Mouse (Mus musculus) forebrain, embryonic 10.5 days (tissue): Measurements from ENCODE around the gene Irf2. TPM values are rescaled to one million over a fixed set of nuclear protein-coding genes. Genes with fewer than 3 reads are reported as not detected.
"Not testable (repeated sequence)": the region's sequence is repeated elsewhere in the genome, so short reads cannot be mapped to it uniquely, and the experiment has no call there.

Experiments used
- DNase-seq: peaks from one replicate; pipeline ENCODE4 v3.0.0-alpha.2; 2017; ENCODE audit warnings: low spot score; ENCODE audit errors: extremely low spot score
- H3K27ac ChIP-seq: fragments of 300-500 bp; sonication (generic); 2 replicates; pipeline ENCODE4 v1.5.1; 2016; ENCODE audit warnings: mild to moderate bottlenecking
- H3K27me3 ChIP-seq: fragments of 300-500 bp; sonication (generic); 2 replicates; pipeline ENCODE4 v1.6.1; 2016; ENCODE audit warnings: mild to moderate bottlenecking; ENCODE audit not compliant: poor library complexity, severe bottlenecking
- H3K36me3 ChIP-seq: fragments of 300-500 bp; sonication (generic); replicated peaks from 2 replicates; pipeline ENCODE4 v1.6.1; 2016; ENCODE audit warnings: mild to moderate bottlenecking, moderate library complexity
- H3K4me1 ChIP-seq: fragments of 300-500 bp; sonication (generic); 2 replicates; pipeline ENCODE4 v1.6.1; 2016
- H3K4me3 ChIP-seq: fragments of 300-500 bp; sonication (generic); 2 replicates; pipeline ENCODE4 v1.5.1; 2016; ENCODE audit warnings: mild to moderate bottlenecking, moderate library complexity
- H3K9me3 ChIP-seq: fragments of 300-500 bp; sonication (generic); 2 replicates; pipeline ENCODE4 v1.6.1; 2016; ENCODE audit warnings: mild to moderate bottlenecking, moderate library complexity
- WGBS: fragments of 180-500 bp; shearing (Covaris S2); methylation state at CpG from one replicate; pipeline ENCODE4 v1.1.7; 2016; 5-methylcytosine and 5-hydroxymethylcytosine counted together
- polyA plus RNA-seq: library from polyadenylated mRNA; unstranded; fragments of >200 nt; fragmentation: Nextera tagmentation; extraction: Ambion mirVana; gene quantifications from 2 replicates; pipeline ENCODE4 v1.2.1, GENCODE M21; 2016

Gene Irf2
- polyA plus RNA-seq, 1 experiment from 2014 or later: 7.8 TPM

- H3K4me3 ChIP-seq: no peak overlapping the region
- 94% methylated on average over 11 of the region's 11 CpGs for WGBS
- H3K36me3 ChIP-seq: no peaks in the 10 kb centered on the region
- H3K4me1 ChIP-seq: peaks cover 17% of the 10 kb centered on the region
- no peaks in the 10 kb centered on the region for H3K9me3 ChIP-seq
- no peak overlapping the region for H3K27ac ChIP-seq
- DNase-seq: no peak
- no peaks in the 10 kb centered on the region for H3K27me3 ChIP-seq
Measured at GRCm38 (mm10) chr8:46713178-46713577, 26.4 kb upstream of the Irf2 start.

- no peaks in the 10 kb centered on the region for H3K9me3 ChIP-seq
- H3K36me3 ChIP-seq: no peaks in the 10 kb centered on the region
- H3K4me1 ChIP-seq: peaks cover 17% of the 10 kb centered on the region
- no peaks in the 10 kb centered on the region for H3K27me3 ChIP-seq
- no peak overlapping the region for H3K4me3 ChIP-seq
- WGBS: 68% methylated on average over 6 of the region's 6 CpGs
- no peak for DNase-seq
- H3K27ac ChIP-seq: no peak overlapping the region
Measured at GRCm38 (mm10) chr8:46713844-46714243, 25.7 kb upstream of the Irf2 start.

GRCm38 (mm10) chr8:46714400-46714799 is 25.1 kb upstream of the Irf2 start:
- H3K4me1 ChIP-seq: peaks cover 17% of the 10 kb centered on the region
- H3K4me3 ChIP-seq: no peak overlapping the region
- no peaks in the 10 kb centered on the region for H3K36me3 ChIP-seq
- H3K9me3 ChIP-seq: no peaks in the 10 kb centered on the region
- 78% methylated on average over 3 of the region's 3 CpGs for WGBS
- H3K27ac ChIP-seq: no peak overlapping the region
- H3K27me3 ChIP-seq: no peaks in the 10 kb centered on the region
- no peak for DNase-seq

GRCm38 (mm10) chr8:46716477-46716876 is 23.1 kb upstream of the Irf2 start:
- Histone ChIP-seq H3K9me3 (no peaks in the 10 kb centered on the region), H3K27me3 (no peaks in the 10 kb centered on the region), H3K27ac (no peak overlapping the region), H3K4me3 (no peak overlapping the region), H3K36me3 (no peaks in the 10 kb centered on the region), H3K4me1 (peaks cover 17% of the 10 kb centered on the region)
- 53% methylated on average over 11 of the region's 11 CpGs for WGBS
- DNase-seq: no peak

GRCm38 (mm10) chr8:46717170-46717569 is 22.4 kb upstream of the Irf2 start:
- WGBS: 66% methylated on average over 6 of the region's 6 CpGs
- Histone ChIP-seq H3K27ac (no peak overlapping the region), H3K36me3 (no peaks in the 10 kb centered on the region), H3K9me3 (no peaks in the 10 kb centered on the region), H3K4me1 (peaks cover 17% of the 10 kb centered on the region), H3K4me3 (no peak overlapping the region), H3K27me3 (no peaks in the 10 kb centered on the region)
- no peak for DNase-seq

- 92% methylated on average over 8 of the region's 8 CpGs for WGBS
- DNase-seq: no peak
- H3K9me3 ChIP-seq: no peaks in the 10 kb centered on the region
- H3K27me3 ChIP-seq: no peaks in the 10 kb centered on the region
- no peak overlapping the region for H3K27ac ChIP-seq
- peaks cover 17% of the 10 kb centered on the region for H3K4me1 ChIP-seq
- no peaks in the 10 kb centered on the region for H3K36me3 ChIP-seq
- no peak overlapping the region for H3K4me3 ChIP-seq
Measured at GRCm38 (mm10) chr8:46718301-46718700, 21.2 kb upstream of the Irf2 start.

- 87% methylated on average over 5 of the region's 5 CpGs for WGBS
- no peak for DNase-seq
- Histone ChIP-seq H3K9me3 (no peaks in the 10 kb centered on the region), H3K27me3 (no peaks in the 10 kb centered on the region), H3K27ac (no peak overlapping the region), H3K4me3 (no peak overlapping the region), H3K4me1 (peaks cover 17% of the 10 kb centered on the region), H3K36me3 (no peaks in the 10 kb centered on the region)
Measured at GRCm38 (mm10) chr8:46718747-46719146, 20.8 kb upstream of the Irf2 start.

GRCm38 (mm10) chr8:46720656-46721055 is 18.9 kb upstream of the Irf2 start:
- Histone ChIP-seq H3K9me3 (no peaks in the 10 kb centered on the region), H3K36me3 (no peaks in the 10 kb centered on the region), H3K27me3 (no peaks in the 10 kb centered on the region), H3K4me1 (peaks cover 17% of the 10 kb centered on the region), H3K27ac (no peak overlapping the region), H3K4me3 (no peak overlapping the region)
- DNase-seq: no peak
- WGBS: 70% methylated on average over 4 of the region's 4 CpGs

- H3K9me3 ChIP-seq: no peaks in the 10 kb centered on the region
- H3K27ac ChIP-seq: no peak overlapping the region
- no peaks in the 10 kb centered on the region for H3K27me3 ChIP-seq
- no peak for DNase-seq
- WGBS: 92% methylated on average over 11 of the region's 11 CpGs
- H3K4me3 ChIP-seq: no peak overlapping the region
- no peaks in the 10 kb centered on the region for H3K36me3 ChIP-seq
- peaks cover 12% of the 10 kb centered on the region for H3K4me1 ChIP-seq
Measured at GRCm38 (mm10) chr8:46721065-46721845, 18.3 kb upstream of the Irf2 start.

GRCm38 (mm10) chr8:46722536-46722935 is 17.0 kb upstream of the Irf2 start:
- WGBS: 56% methylated on average over 2 of the region's 2 CpGs
- no peaks in the 10 kb centered on the region for H3K4me1 ChIP-seq
- H3K4me3 ChIP-seq: no peak overlapping the region
- H3K36me3 ChIP-seq: no peaks in the 10 kb centered on the region
- DNase-seq: no peak
- no peak overlapping the region for H3K27ac ChIP-seq
- no peaks in the 10 kb centered on the region for H3K27me3 ChIP-seq
- no peaks in the 10 kb centered on the region for H3K9me3 ChIP-seq

- 94% methylated on average over 2 of the region's 2 CpGs for WGBS
- DNase-seq: no peak
- Histone ChIP-seq H3K27me3 (no peaks in the 10 kb centered on the region), H3K36me3 (no peaks in the 10 kb centered on the region), H3K27ac (no peak overlapping the region), H3K9me3 (no peaks in the 10 kb centered on the region), H3K4me1 (no peaks in the 10 kb centered on the region), H3K4me3 (no peak overlapping the region)
Measured at GRCm38 (mm10) chr8:46726383-46726782, 13.1 kb upstream of the Irf2 start.

- WGBS: 80% methylated on average over 1 of the region's 1 CpGs
- not testable (repeated sequence) for DNase-seq, H3K9me3 ChIP-seq
Measured at GRCm38 (mm10) chr8:46729671-46730070, 9.9 kb upstream of the Irf2 start.

GRCm38 (mm10) chr8:46732381-46732915 is 7.1 kb upstream of the Irf2 start:
- no peaks in the 10 kb centered on the region for H3K27me3 ChIP-seq
- H3K36me3 ChIP-seq: no peaks in the 10 kb centered on the region; the same call in 1 of the 2 replicates
- 88% methylated on average over 7 of the region's 7 CpGs for WGBS
- H3K27ac ChIP-seq: no peak overlapping the region
- H3K4me3 ChIP-seq: no peak overlapping the region
- DNase-seq: no peak
- peaks cover 7% of the 10 kb centered on the region; the same call in 1 of the 2 replicates for H3K9me3 ChIP-seq
- no peaks in the 10 kb centered on the region for H3K4me1 ChIP-seq

More at GRCm38 (mm10) chr8:46729671-46730070, 9.9 kb upstream of the Irf2 start:
- not testable (repeated sequence) for H3K4me1 ChIP-seq, H3K4me3 ChIP-seq, H3K27ac ChIP-seq, H3K36me3 ChIP-seq, H3K27me3 ChIP-seq
